Mouse (Mus musculus) granulocyte monocyte progenitor cell, adult 5-6 weeks (primary cell): ENCODE data around the gene Ahcy. TPM values are rescaled to one million over a fixed set of nuclear protein-coding genes. Genes with fewer than 3 reads are reported as not detected.
"Not testable (repeated sequence)": the region's sequence is repeated elsewhere in the genome, so short reads cannot be mapped to it uniquely, and the experiment has no call there.

Source experiments
- ATAC-seq: replicated peaks from 2 replicates; pipeline ENCODE4 v1.8.0; 2016; ENCODE audit warnings: mild to moderate bottlenecking, moderate TSS enrichment, inconsistent platforms; ENCODE audit not compliant: poor library complexity, severe bottlenecking
- total RNA-seq, 2 experiments: library from RNA; stranded (forward) in 1 of 2; stranded (reverse) in 1 of 2; fragments of 200-712, 200-1000 nt in 1 of 2; fragments of >200 nt in 1 of 2; fragmentation: Nextera tagmentation in 1 of 2; gene quantifications; 2 replicates each; pipeline ENCODE4 v1.2.3; 2014 to 2017

The Ahcy gene
- total RNA-seq, 2 experiments from 2014 or later = 114 to 197 TPM

GRCm38 (mm10) chr2:155075649-155076048 is 1.4 kb upstream of the Ahcy start:
- ATAC-seq = no peak

DNA sequence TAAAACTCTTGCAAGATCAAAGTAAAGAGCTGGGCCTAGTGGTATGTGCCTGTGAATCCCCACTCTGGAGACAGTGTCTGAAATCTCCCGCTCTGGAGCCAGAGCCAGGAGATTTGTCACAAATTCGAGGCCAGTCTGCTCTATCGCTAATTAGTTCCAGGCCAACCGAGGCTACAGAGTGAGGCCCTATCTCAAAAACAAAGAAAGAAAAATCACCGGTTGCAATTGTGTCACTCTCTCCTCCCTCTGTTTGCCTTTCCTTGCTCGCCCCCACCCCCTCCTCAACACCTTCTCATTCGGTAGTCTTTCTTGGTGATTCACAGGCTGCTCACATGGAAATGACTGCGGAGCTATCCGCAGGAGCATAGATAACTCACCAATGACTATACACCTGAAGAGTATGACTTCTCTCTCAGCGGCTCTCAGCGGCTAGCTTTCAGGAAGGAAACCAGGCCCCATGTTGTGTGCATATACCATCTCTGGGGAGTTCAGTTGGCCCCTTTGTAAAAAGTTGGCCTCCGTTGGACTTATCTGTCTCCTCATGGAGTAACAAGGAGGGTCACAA is 551 bp upstream of the Ahcy start:
- 0 out of 2 replicates have a peak, but pooled peaks have one; percentile 1 for ATAC-seq

DNA sequence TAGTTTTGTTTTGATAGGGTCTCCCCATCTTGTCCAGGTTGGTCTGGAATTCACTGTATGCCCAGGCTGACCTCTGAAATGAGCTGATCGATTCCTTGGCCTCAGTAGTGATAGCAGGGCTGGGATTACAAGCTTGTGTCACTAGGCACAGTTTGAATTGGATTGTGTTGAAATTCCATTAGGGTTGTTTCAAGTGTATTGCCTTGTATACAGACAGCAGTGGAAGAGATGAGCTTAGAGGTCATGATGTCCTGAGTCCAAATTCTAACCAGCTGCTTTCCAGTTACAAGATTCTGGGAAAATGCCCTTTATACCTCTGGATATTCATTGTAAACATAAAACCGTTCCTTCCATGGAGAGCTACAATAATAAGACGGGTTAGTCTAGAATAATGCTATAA is 950 bp downstream of the Ahcy start:
- no peak for ATAC-seq

DNA sequence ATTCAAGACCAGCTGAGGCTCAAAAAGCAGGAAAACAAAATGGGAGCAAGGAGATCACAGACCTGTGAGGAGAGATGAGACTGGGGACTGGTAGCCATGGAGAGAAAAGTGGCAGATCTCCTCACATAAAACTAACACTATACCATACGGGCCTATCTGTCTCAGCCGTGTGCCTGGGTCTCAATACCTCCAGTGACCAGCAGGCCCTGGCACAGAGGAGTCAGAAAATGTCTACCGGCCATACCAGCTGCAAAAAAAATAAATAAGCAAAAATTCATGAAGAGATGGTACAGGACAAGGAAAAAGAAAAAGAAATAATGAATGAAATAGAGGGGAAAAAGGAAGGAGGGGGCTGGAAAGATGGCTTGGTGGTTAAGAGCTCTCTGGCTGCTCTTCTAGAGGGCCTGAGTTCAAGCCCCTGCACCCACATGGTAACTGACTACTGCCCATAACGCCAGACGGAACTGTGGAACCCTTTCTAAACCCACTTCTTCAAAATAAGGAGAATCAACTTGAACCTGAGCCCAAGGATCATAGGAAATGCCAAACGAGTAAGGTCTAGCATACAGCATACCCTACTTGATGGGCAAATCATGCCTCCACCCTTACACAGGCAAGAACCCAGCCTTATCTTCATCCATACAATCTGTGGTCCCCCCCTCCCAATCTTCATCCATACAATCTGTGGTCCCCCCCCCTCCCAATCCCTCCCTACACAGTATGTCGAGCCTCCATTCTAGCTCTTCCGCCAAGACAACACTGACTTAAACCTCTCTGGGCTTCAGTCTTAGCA is 1.7 kb downstream of the Ahcy start:
- no peak for ATAC-seq

GRCm38 (mm10) chr2:155071027-155071426 is 3.3 kb downstream of the Ahcy start:
- ATAC-seq = 0 out of 2 replicates have a peak, but pooled peaks have one; percentile 18

DNA sequence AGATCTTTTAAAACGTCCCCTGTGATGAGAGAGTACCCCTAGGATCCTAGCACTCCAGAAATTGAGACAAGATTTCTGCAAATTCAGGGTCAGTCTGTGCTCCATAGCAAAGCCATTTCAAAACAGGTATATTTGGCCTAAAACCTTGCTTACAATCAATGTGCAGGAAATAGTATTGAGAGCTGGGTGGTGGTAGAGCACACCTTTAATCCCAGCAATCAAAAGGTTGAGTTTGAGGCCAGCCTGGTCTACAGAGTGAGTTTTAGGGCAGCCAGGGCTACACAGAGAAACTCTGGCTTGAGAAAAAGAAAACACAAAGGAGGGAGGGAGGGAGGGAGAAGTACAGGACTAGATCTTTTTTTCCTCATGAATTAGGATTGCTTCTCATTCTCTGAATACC is 16.9 kb downstream of the Ahcy start:
- no peak for ATAC-seq

GRCm38 (mm10) chr2:155056076-155056578 is 18.2 kb downstream of the Ahcy start:
- no peak for ATAC-seq

GRCm38 (mm10) chr2:155054672-155055071 is 19.6 kb downstream of the Ahcy start:
- ATAC-seq = no peak

GRCm38 (mm10) chr2:155053512-155053911 is 20.8 kb downstream of the Ahcy start:
- ATAC-seq = not testable (repeated sequence)

DNA sequence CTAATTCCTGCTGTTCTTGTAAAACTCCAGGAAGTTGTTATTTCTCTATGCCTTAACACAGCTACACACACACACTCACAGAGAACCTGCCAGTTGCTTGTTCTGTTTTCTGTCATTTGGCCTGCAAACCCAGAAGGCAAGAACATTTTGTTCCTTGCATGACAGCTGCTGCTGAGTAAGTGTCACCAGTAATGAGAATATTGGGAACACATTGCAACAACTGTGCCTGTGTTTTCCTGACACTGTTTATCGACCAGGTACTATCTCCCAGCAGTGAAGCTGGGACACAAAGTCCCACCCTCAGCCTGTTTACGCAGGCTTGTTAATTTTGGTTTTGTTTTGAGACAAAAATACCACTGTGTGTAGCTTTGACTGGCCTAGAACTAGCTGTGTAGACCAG is 21.6 kb downstream of the Ahcy start:
- no peak for ATAC-seq

DNA sequence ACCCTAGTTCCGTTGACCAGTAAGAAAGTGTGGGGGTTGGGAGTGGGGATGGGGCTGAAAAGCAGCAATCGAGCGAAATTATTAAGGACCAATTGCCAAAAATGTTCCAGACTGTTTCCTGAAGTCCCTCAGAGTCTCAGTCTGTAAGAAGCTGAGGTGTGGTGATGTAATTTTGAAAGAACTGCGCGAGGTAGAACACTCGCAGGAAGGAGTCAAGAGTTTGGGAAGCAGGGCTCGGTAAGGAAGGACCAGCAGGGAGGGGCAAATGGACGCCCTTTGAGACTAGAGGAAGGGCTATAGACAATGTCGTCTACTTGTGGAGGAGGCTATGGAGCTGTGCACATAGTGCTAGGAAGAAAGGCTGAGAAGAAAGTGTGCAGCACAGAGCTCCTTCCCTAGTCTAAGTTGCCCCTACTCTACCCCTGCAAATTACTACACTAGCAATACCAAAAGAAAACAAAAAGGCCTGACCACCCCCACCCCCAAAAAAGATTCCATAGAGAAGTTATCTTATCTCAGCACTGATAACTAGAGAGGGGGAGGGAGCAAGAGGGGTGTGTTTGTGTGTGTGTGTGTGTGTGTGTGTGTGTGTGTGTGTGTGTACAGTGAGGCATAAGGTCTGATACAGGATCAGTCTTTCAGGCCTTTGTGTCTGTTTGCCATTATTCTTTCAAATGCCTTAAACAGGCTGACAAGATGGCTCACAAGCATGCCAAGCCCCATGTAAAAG is 22.5 kb downstream of the Ahcy start:
- no peak for ATAC-seq

- ATAC-seq = peak; percentile 85
These were observed 23.6 kb downstream of the Ahcy start for GRCm38 (mm10) chr2:155050504-155051236.

DNA sequence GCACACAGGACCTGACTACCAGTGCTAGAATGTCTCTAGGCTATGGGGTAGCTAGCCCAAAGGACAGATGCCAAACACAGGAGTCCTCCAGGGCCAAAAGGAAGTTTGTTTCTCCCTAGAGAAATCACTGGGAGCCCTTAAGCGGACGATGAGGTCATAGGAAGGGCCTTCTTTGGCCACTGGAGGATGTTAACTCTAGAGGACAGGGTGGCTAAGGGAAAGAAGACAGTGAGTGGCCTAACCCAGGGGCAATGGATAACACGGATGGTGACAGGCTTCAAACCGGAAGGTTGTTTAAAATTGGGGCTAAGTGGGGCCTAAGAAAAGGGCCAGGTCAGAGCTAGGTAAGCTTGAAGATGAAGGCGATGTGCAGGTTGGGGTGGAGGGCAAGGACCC is 24.2 kb downstream of the Ahcy start:
- no peak for ATAC-seq

GRCm38 (mm10) chr2:155047452-155048178 is 26.7 kb downstream of the Ahcy start:
- no peak for ATAC-seq

GRCm38 (mm10) chr2:155046803-155047202 is 27.5 kb downstream of the Ahcy start:
- ATAC-seq = peak; percentile 67

- no peak for ATAC-seq
These were observed 29.2 kb downstream of the Ahcy start for GRCm38 (mm10) chr2:155045075-155045474.

DNA sequence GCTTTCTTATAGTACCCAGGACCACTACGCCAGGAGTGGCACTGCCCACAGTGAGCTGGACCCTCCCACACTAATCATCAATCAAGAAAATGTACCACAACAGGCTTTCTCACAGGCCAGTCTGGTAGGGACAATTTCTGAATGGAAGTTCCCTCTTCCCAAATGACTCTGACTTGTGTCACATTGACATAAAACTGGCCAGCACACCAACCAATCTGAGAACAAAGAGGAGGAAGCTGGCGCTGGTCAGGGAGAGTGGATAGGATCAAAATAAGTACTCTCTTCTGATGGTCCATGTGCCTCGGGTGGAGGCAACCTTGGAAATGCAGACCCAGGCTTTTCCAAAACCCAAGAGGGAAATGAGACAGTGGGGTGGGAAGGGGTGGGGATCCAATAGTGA is 29.8 kb downstream of the Ahcy start:
- ATAC-seq = no peak

GRCm38 (mm10) chr2:155039956-155040355 is 34.3 kb downstream of the Ahcy start:
- ATAC-seq = no peak

- peak; percentile 63 for ATAC-seq
These were observed 41.2 kb downstream of the Ahcy start for GRCm38 (mm10) chr2:155032938-155033710.
